Mouse (Mus musculus) adrenal gland (tissue): Measurements from ENCODE around the gene Psmb6.
"Not testable (repeated sequence)": the region's sequence is repeated elsewhere in the genome, so short reads cannot be mapped to it uniquely, and the experiment has no call there.

Experiments
- intact Hi-C: fragments of 180-260 bp; cut with DNase I; formaldehyde crosslinking; loops from one replicate; pipeline ENCODE4 v1.15.1; 2025

Gene Psmb6

GRCm38 (mm10) chr11:70520178-70520769 is 4.9 kb upstream of the Psmb6 start:
- intact Hi-C loops = no loop called here

GRCm38 (mm10) chr11:70523306-70523989 is 1.7 kb upstream of the Psmb6 start:
- intact Hi-C loops = not testable (repeated sequence)

- intact Hi-C loops = no loop called here
These were observed 385 bp upstream of the Psmb6 start for GRCm38 (mm10) chr11:70524782-70525181.

GRCm38 (mm10) chr11:70525726-70526125 is 559 bp downstream of the Psmb6 start:
- intact Hi-C loops = no loop called here

GRCm38 (mm10) chr11:70526211-70526610 is 1.0 kb downstream of the Psmb6 start:
- intact Hi-C loops = no loop called here

- intact Hi-C loops = no loop called here
These were observed 3.4 kb downstream of the Psmb6 start for GRCm38 (mm10) chr11:70528610-70529009.

GRCm38 (mm10) chr11:70531065-70531464 is 5.9 kb downstream of the Psmb6 start:
- intact Hi-C loops = loop anchor here (5.0 kb wide), 1 partner anchor 76 kb away; no protein-coding TSS in a partner anchor

GRCm38 (mm10) chr11:70532839-70533238 is 7.7 kb downstream of the Psmb6 start, which contains the start of gene Gm40193:
TSS of gene Gm40193 (minus strand) at chr11:70532939.
- intact Hi-C loops = loop anchor here (5.0 kb wide), 1 partner anchor 74 kb away; no protein-coding TSS in a partner anchor

GRCm38 (mm10) chr11:70539423-70539822 is 14.3 kb downstream of the Psmb6 start:
- intact Hi-C loops = no loop called here

- intact Hi-C loops = no loop called here
These were observed 14.9 kb downstream of the Psmb6 start, which contains the start of gene Pld2 for GRCm38 (mm10) chr11:70539877-70540587. TSS of gene Pld2 (plus strand) at chr11:70540064.

GRCm38 (mm10) chr11:70540928-70541327 is 15.8 kb downstream of the Psmb6 start:
- intact Hi-C loops = no loop called here

GRCm38 (mm10) chr11:70541415-70541814 is 16.2 kb downstream of the Psmb6 start:
- intact Hi-C loops = no loop called here

GRCm38 (mm10) chr11:70544496-70544895 is 19.3 kb downstream of the Psmb6 start:
- intact Hi-C loops = no loop called here

GRCm38 (mm10) chr11:70551526-70551925 is 26.4 kb downstream of the Psmb6 start:
- intact Hi-C loops = no loop called here

GRCm38 (mm10) chr11:70553940-70554339 is 28.8 kb downstream of the Psmb6 start:
- intact Hi-C loops = no loop called here

GRCm38 (mm10) chr11:70557545-70557944 is 32.4 kb downstream of the Psmb6 start:
- intact Hi-C loops = no loop called here

- intact Hi-C loops = no loop called here
These were observed 36.7 kb downstream of the Psmb6 start for GRCm38 (mm10) chr11:70561937-70562286.

- intact Hi-C loops = no loop called here
These were observed 37.3 kb downstream of the Psmb6 start, which contains the start of gene Mink1 for GRCm38 (mm10) chr11:70562287-70562994. TSS of gene Mink1 (plus strand) at chr11:70562881.

- intact Hi-C loops = no loop called here
These were observed 37.9 kb downstream of the Psmb6 start for GRCm38 (mm10) chr11:70562995-70563469.

GRCm38 (mm10) chr11:70563470-70564275 is 38.5 kb downstream of the Psmb6 start:
- intact Hi-C loops = no loop called here
